Mouse (Mus musculus) heart, embryonic 15.5 days (tissue): Measurements from ENCODE around the gene Ppp1r37. TPM values are rescaled to one million over a fixed set of nuclear protein-coding genes. Genes with fewer than 3 reads are reported as not detected.

Source experiments
- ATAC-seq: fragments of 200-750 bp; cut with Nextera tagmentation; replicated peaks from 2 replicates; pipeline ENCODE4 v1.8.0; 2017; ENCODE audit warnings: low read depth, moderate TSS enrichment; ENCODE audit not compliant: insufficient number of reproducible peaks, insufficient read depth, low FRiP score
- H3K27ac ChIP-seq: fragments of 300-500 bp; sonication (generic); 2 replicates; pipeline ENCODE4 v1.5.1; 2015; ENCODE audit warnings: mild to moderate bottlenecking, inconsistent platforms
- H3K27me3 ChIP-seq: fragments of 300-500 bp; sonication (generic); 2 replicates; pipeline ENCODE4 v1.6.1; 2015; ENCODE audit warnings: inconsistent platforms
- H3K36me3 ChIP-seq: fragments of 300-500 bp; sonication (generic); 2 replicates; pipeline ENCODE4 v1.6.1; 2015; ENCODE audit warnings: mild to moderate bottlenecking, inconsistent platforms
- H3K4me1 ChIP-seq: fragments of 300-500 bp; sonication (generic); replicated peaks from 2 replicates; pipeline ENCODE4 v1.6.1; 2015; ENCODE audit warnings: inconsistent platforms
- H3K4me2 ChIP-seq: fragments of 300-500 bp; sonication (generic); 2 replicates; pipeline ENCODE4 v1.6.1; 2015; ENCODE audit warnings: inconsistent platforms, mild to moderate bottlenecking, moderate library complexity
- H3K4me3 ChIP-seq: fragments of 300-500 bp; sonication (generic); 2 replicates; pipeline ENCODE4 v1.5.1; 2015; ENCODE audit warnings: mild to moderate bottlenecking, inconsistent platforms
- H3K9ac ChIP-seq: fragments of 300-500 bp; sonication (generic); 2 replicates; pipeline ENCODE4 v1.6.1; 2015; ENCODE audit warnings: mild to moderate bottlenecking, inconsistent platforms
- H3K9me3 ChIP-seq: fragments of 300-500 bp; sonication (generic); replicated peaks from 2 replicates; pipeline ENCODE4 v1.6.1; 2016; ENCODE audit warnings: inconsistent platforms
- WGBS: fragments of 180-500 bp; shearing (Covaris S2); methylation state at CpG from one replicate; pipeline ENCODE4 v1.1.7; 2015; ENCODE audit warnings: mixed read lengths; 5-methylcytosine and 5-hydroxymethylcytosine counted together
- polyA plus RNA-seq: library from polyadenylated mRNA; unstranded; fragments of >200 nt; fragmentation: Nextera tagmentation; extraction: Ambion mirVana; gene quantifications from 2 replicates; pipeline ENCODE4 v1.2.1, GENCODE M21; 2015

The Ppp1r37 gene
- polyA plus RNA-seq, 1 experiment from 2014 or later, result 15.8 TPM

DNA sequence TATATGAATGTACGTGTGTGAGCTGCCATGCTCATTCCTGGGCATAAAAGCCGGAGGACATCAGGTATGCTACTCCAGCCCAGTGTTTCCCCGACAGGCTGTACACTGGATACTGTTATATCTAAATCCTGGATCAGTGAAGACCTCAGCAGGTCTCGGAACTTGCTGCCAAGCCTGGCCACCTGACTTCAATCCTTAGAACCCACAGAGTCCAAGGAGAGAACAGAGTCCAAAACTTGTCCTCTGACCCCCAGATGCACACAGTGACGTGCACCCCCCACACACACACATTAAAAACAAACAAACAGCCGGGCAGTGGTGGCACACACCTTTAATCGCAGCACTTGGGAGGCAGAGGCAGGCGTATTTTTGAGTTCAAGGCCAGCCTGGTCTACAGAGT lies 4.5 kb upstream of the Ppp1r37 start:
- H3K36me3 ChIP-seq, result peaks cover 36% of the 10 kb centered on the region
- H3K27me3 ChIP-seq, result no peaks in the 10 kb centered on the region
- no peaks in the 10 kb centered on the region; the same call in 1 of the 2 replicates for H3K9me3 ChIP-seq
- no peak overlapping the region for H3K9ac ChIP-seq
- no peak overlapping the region for H3K4me2 ChIP-seq
- H3K4me1 ChIP-seq, result peaks cover 25% of the 10 kb centered on the region
- no peak for ATAC-seq
- H3K27ac ChIP-seq, result no peak overlapping the region
- H3K4me3 ChIP-seq, result no peak overlapping the region
- 89% methylated on average over 8 of the region's 8 CpGs for WGBS

DNA sequence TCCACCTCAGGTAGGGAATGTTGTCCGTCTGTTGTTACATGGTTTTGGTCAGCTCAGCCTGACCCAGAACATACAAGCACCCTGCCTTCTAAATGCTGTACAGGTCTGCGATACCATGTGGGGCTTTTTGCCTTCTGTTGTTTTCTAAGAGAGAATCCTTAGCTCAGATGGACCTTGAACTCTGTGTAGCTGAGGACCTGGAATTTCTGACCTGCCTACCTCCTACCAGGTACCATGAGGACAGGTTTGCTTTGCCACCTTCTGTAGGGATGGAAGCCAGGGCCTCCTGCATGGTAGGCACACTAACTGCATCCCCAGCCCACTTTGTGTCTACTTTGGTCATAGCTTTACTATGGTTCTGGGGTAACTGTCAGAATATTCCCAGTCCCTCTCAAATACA lies 2.9 kb upstream of the Ppp1r37 start:
- Histone ChIP-seq H3K27me3 (no peaks in the 10 kb centered on the region), H3K9ac (no peak overlapping the region), H3K36me3 (peaks cover 36% of the 10 kb centered on the region), H3K9me3 (no peaks in the 10 kb centered on the region; the same call in 1 of the 2 replicates), H3K27ac (no peak overlapping the region), H3K4me3 (no peak overlapping the region), H3K4me1 (peaks cover 15% of the 10 kb centered on the region), H3K4me2 (no peak overlapping the region)
- ATAC-seq, result no peak
- 86% methylated on average over 2 of the region's 2 CpGs for WGBS

DNA sequence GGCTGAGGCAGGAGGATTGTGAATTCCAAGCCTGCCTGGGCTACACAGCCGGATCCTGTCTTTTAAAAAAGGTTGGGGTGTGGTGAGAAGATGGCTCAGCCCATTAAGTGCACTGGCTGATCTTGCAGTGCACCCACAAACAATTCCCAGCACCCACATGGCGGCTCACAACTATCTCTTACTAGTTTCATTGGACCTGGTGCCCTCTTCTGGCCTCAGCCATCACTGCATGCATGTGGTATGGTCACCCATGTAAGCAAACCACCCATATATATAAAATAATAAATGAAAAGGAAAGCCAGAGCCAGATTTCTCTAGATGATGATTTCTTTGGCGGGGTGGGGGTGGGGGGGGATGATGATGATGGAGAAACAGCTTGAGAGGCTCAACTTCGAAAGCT lies 1.6 kb upstream of the Ppp1r37 start:
- no peaks in the 10 kb centered on the region; the same call in 1 of the 2 replicates for H3K9me3 ChIP-seq
- ATAC-seq, result no peak
- peaks cover 29% of the 10 kb centered on the region for H3K36me3 ChIP-seq
- H3K27me3 ChIP-seq, result no peaks in the 10 kb centered on the region
- H3K4me3 ChIP-seq, result no peak overlapping the region
- no peak overlapping the region for H3K9ac ChIP-seq
- 95% methylated on average over 4 of the region's 4 CpGs for WGBS
- no peak overlapping the region for H3K27ac ChIP-seq
- H3K4me2 ChIP-seq, result no peak overlapping the region
- H3K4me1 ChIP-seq, result peaks cover 28% of the 10 kb centered on the region

DNA sequence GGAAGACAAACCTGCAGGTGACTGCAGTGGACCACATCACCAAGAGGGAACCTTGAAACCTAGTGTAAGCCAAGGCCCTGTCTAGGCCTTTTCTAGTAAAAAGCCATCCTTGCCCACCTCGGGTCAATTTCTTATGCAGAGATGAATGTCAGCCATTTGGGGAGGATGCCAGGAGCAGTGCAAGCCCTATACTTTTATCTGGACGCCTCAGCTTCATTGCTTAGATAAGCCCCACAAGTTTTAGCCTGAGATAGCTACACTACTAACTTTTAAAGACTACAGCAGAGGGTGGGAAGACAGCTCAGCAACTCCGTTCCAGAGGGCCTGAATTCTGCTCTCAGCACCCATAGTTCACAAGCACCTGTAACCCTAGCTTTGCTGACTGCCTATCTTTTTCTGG lies 1.0 kb upstream of the Ppp1r37 start:
- H3K9ac ChIP-seq, result no peak overlapping the region

DNA sequence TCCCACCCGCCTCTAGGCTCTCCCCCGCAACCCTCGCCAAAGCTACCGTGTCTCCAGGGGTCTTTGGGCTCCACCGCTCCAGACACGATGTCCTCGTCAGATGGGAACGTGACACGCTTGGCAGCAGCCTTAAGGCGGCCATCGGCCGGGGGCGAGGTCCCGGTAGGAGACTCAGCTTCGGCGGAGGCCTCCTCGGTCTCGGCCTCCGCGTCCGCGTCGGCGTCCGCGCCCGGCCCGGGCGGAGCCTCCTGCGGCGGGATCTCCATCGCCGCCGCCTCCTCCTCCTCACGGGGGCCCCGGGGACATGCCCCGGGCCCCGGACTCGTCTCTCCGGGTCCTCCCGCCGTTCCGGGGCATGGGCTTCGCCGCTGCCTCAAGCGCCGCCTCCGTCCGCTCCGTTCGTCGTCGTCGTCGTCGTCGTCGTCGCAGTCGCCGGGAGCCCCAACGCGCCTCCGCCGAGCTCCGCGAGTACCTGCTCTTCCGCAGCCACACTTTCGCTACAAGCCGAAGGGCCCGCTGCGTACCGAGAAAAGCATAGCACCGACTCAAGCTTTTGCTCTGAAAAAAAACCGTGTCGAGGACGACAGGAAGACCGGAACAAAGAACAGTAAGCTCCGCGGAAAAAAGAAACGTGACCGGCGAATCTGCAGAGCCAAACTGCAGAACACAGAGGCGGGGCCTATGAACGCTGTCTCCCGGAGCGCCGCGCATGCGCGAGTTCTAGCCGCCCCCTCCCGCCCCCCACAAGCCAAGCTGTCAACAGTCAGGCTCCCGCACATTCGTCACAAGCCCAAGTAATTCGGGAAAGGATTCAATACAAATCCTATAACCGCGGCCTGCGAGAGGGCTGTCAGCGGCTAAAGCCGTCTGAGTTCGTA lies 872 bp downstream of the Ppp1r37 start:
- WGBS, result under 1% methylated on average over 102 of the region's 102 CpGs
- peak; percentile 88 for ATAC-seq

More for the DNA sequence above, 1.0 kb upstream of the Ppp1r37 start:
- 72% methylated on average over 3 of the region's 3 CpGs for WGBS
- Histone ChIP-seq H3K27ac (no peak overlapping the region), H3K9me3 (no peaks in the 10 kb centered on the region; the same call in 1 of the 2 replicates), H3K4me3 (no peak overlapping the region), H3K4me1 (peaks cover 34% of the 10 kb centered on the region), H3K4me2 (no peak overlapping the region), H3K36me3 (peaks cover 28% of the 10 kb centered on the region), H3K27me3 (no peaks in the 10 kb centered on the region)
- no peak for ATAC-seq

DNA sequence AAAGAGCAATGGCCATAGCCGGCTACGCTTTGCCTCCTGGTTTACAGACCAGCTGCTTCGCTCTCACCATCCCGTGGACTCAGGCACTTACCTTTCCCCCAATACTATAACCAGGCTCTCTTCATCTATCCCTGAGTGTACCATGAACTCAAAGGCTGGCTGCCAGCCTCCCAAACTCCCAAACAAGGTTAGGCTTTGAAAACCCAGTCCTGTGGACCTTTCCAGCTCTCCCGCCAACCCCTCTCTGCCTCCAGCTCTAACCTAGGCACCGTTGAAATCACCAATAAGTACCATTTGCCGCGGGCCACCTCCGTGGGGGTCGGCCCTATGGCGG lies 1.5 kb downstream of the Ppp1r37 start:
- H3K9ac ChIP-seq, result peak overlapping the region; percentile 84
- H3K36me3 ChIP-seq, result peaks cover 19% of the 10 kb centered on the region
- H3K27me3 ChIP-seq, result no peaks in the 10 kb centered on the region
- H3K9me3 ChIP-seq, result no peaks in the 10 kb centered on the region; the same call in 1 of the 2 replicates
- peaks cover 58% of the 10 kb centered on the region for H3K4me1 ChIP-seq
- H3K27ac ChIP-seq, result peak overlapping the region; percentile 90
- peak overlapping the region; percentile 80 for H3K4me3 ChIP-seq
- ATAC-seq, result no peak
- H3K4me2 ChIP-seq, result peak overlapping the region; percentile 94
- WGBS, result under 1% methylated on average over 11 of the region's 11 CpGs

More for the DNA sequence above, 872 bp downstream of the Ppp1r37 start:
- peak overlapping the region; percentile 90 for H3K27ac ChIP-seq
- H3K4me2 ChIP-seq, result peak overlapping the region; percentile 94
- no peaks in the 10 kb centered on the region; the same call in 1 of the 2 replicates for H3K9me3 ChIP-seq
- H3K36me3 ChIP-seq, result peaks cover 24% of the 10 kb centered on the region
- peak overlapping the region; percentile 84 for H3K9ac ChIP-seq
- peaks cover 52% of the 10 kb centered on the region for H3K4me1 ChIP-seq
- H3K27me3 ChIP-seq, result no peaks in the 10 kb centered on the region
- peak overlapping the region; percentile 80 for H3K4me3 ChIP-seq

DNA sequence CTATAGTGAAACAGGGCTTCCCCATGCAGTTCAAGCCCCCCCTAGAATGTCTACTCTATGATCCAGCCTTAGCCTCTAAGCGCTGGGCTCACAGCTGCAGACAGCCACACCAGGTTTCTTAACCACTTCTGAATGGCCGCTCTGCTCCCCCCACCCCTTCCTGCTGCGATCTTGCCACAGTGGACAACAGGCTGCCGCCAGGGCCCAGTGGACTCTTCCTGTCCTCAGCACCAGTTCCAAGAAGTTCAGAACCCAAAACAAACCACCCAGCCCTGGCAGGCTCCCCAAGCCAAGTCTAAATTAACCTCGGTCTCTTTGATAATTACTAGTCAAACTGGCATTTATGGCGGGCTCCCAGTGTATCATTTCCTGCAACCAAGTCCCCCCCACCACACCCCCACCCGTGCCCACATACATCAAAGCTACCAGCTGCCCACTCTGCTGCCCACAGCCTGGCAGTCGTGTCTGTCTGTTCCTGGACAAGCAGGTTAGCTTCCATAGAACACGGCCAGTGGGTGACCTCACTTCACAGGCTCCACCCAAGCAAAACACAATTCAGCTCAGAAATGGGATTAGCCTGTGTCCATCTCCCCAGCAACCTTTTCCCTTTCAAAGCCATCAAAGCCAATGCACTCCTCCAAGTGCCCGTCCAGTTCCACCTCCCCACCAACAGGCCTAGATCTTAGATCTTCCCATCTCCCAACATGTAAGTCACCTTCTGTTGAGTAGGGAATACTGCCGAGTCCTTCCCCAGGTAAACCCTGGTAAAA lies 2.2 kb downstream of the Ppp1r37 start:
- Histone ChIP-seq H3K36me3 (peaks cover 19% of the 10 kb centered on the region), H3K9me3 (no peaks in the 10 kb centered on the region; the same call in 1 of the 2 replicates), H3K27me3 (no peaks in the 10 kb centered on the region), H3K4me1 (peaks cover 61% of the 10 kb centered on the region), H3K4me2 (peak overlapping the region; percentile 94), H3K9ac (peak overlapping the region; percentile 84), H3K4me3 (peak overlapping the region; percentile 80), H3K27ac (peak overlapping the region; percentile 90)
- no peak for ATAC-seq
- WGBS, result 19% methylated on average over 11 of the region's 11 CpGs

DNA sequence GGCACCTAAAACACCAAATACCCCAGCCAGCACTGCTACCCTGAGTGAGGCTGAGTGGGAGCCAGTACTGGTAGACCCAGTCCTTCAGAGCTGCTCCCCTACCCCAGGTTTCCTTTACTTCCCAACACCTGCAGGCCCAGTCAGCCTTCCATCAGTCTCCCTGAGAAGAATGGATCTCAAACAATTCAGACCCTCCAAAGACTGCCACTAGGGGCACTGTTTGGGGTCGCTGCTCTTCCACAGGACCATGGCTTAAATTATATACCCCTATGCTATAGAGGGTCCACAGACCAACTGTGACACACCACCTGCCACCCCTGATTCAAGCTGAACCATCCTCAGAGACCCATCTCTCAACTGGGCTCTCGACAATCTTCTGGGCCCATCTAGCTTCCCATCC lies 3.9 kb downstream of the Ppp1r37 start:
- Histone ChIP-seq H3K27me3 (no peaks in the 10 kb centered on the region), H3K27ac (no peak overlapping the region), H3K36me3 (peaks cover 3% of the 10 kb centered on the region; the same call in 1 of the 2 replicates), H3K4me2 (no peak overlapping the region), H3K4me3 (no peak overlapping the region), H3K9me3 (no peaks in the 10 kb centered on the region), H3K9ac (no peak overlapping the region), H3K4me1 (peaks cover 65% of the 10 kb centered on the region)
- WGBS, result 40% methylated on average over 2 of the region's 2 CpGs
- ATAC-seq, result no peak

DNA sequence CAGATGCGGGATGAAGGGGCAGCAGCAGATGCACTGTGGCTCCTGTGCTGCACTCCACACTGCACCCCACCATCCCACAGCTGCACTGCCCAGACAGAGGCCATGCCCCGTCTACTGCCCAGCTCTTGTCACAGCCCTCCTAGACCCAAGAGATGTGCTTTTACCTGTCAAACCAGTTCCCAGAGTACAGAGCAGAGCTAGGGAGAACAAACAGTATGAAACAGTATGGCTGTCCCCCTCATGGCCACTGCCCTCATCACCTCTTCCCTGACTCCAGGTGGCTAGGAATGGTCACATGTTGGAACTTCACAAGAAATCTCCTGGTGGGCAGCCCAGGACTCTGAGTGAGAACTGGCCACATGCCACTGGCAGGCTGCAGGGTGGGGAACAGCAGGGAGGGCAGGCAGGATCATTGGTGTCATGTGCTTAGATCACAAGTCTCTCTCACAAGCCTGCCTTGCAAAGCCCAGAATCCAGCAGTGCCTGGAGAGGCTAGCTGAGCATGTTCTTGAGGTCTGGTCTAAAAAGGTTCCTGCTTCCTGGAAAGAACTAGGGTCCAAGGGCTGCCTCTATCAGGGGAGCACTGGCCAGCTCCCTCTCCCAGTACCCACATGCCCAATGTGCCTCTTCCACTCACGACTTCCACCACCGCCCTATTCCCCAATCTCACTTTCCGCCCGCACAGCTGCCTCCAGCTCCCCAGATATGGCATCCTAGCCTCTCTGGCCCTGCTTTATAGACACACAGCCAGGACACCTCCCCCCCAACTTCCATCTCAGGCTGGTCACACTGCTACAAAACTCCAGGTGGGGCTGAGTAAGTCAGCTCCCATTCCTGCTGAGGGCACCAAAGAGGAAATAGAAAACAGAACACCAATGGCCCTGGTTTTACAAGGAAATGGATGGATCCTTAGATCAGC lies 4.6 kb downstream of the Ppp1r37 start:
- Histone ChIP-seq H3K27ac (0 out of 2 replicates have a peak overlapping the region, but pooled peaks have one; percentile 30), H3K4me1 (peaks cover 58% of the 10 kb centered on the region), H3K36me3 (no peaks in the 10 kb centered on the region; the same call in 1 of the 2 replicates), H3K9ac (no peak overlapping the region), H3K4me2 (no peak overlapping the region), H3K9me3 (no peaks in the 10 kb centered on the region), H3K4me3 (no peak overlapping the region), H3K27me3 (no peaks in the 10 kb centered on the region)
- ATAC-seq, result no peak
- WGBS, result 85% methylated on average over 6 of the region's 6 CpGs

DNA sequence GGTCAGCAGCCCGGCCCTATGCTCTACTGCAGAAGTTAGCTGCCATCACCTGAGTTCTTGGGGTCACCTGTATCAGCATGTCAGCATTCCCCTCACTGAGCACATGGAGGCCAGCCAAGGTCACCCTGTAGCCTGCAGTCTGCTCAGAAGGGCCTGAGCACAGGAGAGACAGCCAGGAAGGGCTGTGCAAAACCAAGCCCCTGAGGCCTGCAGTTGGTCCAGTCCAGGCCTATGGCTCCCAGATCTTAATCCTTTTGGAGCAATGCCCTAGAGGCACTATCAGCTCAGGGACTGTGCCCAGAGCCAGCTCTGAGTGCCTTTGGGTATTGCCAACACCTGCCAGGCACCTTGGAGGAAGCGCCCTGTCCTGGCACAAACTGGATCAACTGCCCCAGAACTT lies 5.8 kb downstream of the Ppp1r37 start:
- no peaks in the 10 kb centered on the region for H3K27me3 ChIP-seq
- no peaks in the 10 kb centered on the region for H3K9me3 ChIP-seq
- H3K27ac ChIP-seq, result peak overlapping the region; percentile 53
- ATAC-seq, result no peak
- H3K36me3 ChIP-seq, result no peaks in the 10 kb centered on the region; the same call in 1 of the 2 replicates
- H3K4me1 ChIP-seq, result peaks cover 59% of the 10 kb centered on the region
- no peak overlapping the region for H3K9ac ChIP-seq
- no peak overlapping the region for H3K4me2 ChIP-seq
- 73% methylated on average over 2 of the region's 2 CpGs for WGBS
- H3K4me3 ChIP-seq, result no peak overlapping the region
